Mouse (Mus musculus) embryonic facial prominence, embryonic 12.5 days (tissue): ENCODE data around the gene Tmem156. TPM values are rescaled to one million over a fixed set of nuclear protein-coding genes. Genes with fewer than 3 reads are reported as not detected.
"Not testable (repeated sequence)": the region's sequence is repeated elsewhere in the genome, so short reads cannot be mapped to it uniquely, and the experiment has no call there.

Experiments
- ATAC-seq: fragments of 200-750 bp; cut with Nextera tagmentation; 2 replicates; pipeline ENCODE4 v1.8.0; 2017; ENCODE audit not compliant: insufficient number of reproducible peaks, insufficient read depth, low FRiP score, low TSS enrichment
- H3K27ac ChIP-seq: fragments of 300-500 bp; sonication (generic); 2 replicates; pipeline ENCODE4 v1.5.1; 2016; ENCODE audit warnings: mild to moderate bottlenecking
- H3K27me3 ChIP-seq: fragments of 300-500 bp; sonication (generic); 2 replicates; pipeline ENCODE4 v1.6.1; 2016; ENCODE audit warnings: mild to moderate bottlenecking, moderate library complexity
- H3K36me3 ChIP-seq: fragments of 300-500 bp; sonication (generic); 2 replicates; pipeline ENCODE4 v1.6.1; 2016; ENCODE audit warnings: mild to moderate bottlenecking
- H3K4me1 ChIP-seq: fragments of 300-500 bp; sonication (generic); 2 replicates; pipeline ENCODE4 v1.6.1; 2016
- H3K4me2 ChIP-seq: fragments of 300-500 bp; sonication (generic); replicated peaks from 2 replicates; pipeline ENCODE4 v1.6.1; 2016; ENCODE audit warnings: mild to moderate bottlenecking, moderate library complexity
- H3K4me3 ChIP-seq: fragments of 300-500 bp; sonication (generic); 2 replicates; pipeline ENCODE4 v1.5.1; 2016; ENCODE audit warnings: mild to moderate bottlenecking
- H3K9ac ChIP-seq: fragments of 300-500 bp; sonication (generic); 2 replicates; pipeline ENCODE4 v1.6.1; 2016; ENCODE audit warnings: mild to moderate bottlenecking, moderate library complexity
- H3K9me3 ChIP-seq: fragments of 300-500 bp; sonication (generic); 2 replicates; pipeline ENCODE4 v1.6.1; 2016; ENCODE audit warnings: mild to moderate bottlenecking, moderate library complexity
- WGBS: fragments of 180-500 bp; shearing (Covaris S2); methylation state at CpG from one replicate; pipeline ENCODE4 v1.1.7; 2016; 5-methylcytosine and 5-hydroxymethylcytosine counted together
- polyA plus RNA-seq: library from polyadenylated mRNA; unstranded; fragments of >200 nt; fragmentation: Nextera tagmentation; extraction: Ambion mirVana; gene quantifications from 2 replicates; pipeline ENCODE4 v1.2.1, GENCODE M21; 2016

Tmem156 gene
- polyA plus RNA-seq, 1 experiment from 2014 or later, result not detected

GRCm38 (mm10) chr5:65113323-65113722, 21.4 kb upstream of the Tmem156 start:
- Histone ChIP-seq H3K4me2 (no peak overlapping the region), H3K27me3 (no peaks in the 10 kb centered on the region), H3K36me3 (peaks cover 7% of the 10 kb centered on the region; the same call in 1 of the 2 replicates), H3K9me3 (no peaks in the 10 kb centered on the region), H3K4me1 (no peaks in the 10 kb centered on the region), H3K27ac (no peak overlapping the region), H3K4me3 (no peak overlapping the region), H3K9ac (no peak overlapping the region)
- WGBS, result 88% methylated on average over 6 of the region's 6 CpGs
- ATAC-seq, result no peak

DNA sequence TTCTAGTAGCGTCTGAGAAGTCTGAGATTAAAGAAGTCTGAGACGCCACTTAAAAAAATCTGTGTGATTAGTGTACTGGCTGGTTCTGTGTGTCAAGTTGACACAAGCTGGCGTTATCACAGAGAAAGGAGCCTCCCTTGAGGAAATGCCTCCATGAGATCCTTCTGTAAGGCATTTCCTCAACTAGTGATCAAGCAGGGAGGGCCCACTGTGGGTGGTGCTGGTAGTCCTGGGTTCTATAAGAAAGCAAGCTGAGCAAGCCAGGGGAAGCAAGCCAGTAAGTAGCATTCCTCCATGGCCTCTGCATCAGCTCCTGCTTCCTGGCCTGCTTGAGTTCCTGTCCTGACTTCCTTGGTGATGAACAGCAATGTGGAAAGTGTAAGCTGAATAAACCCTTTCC, 20.3 kb upstream of the Tmem156 start:
- WGBS, result 61% methylated on average over 3 of the region's 3 CpGs
- H3K36me3 ChIP-seq, H3K4me3 ChIP-seq, H3K9me3 ChIP-seq, H3K4me1 ChIP-seq, ATAC-seq, H3K27me3 ChIP-seq, H3K27ac ChIP-seq, H3K4me2 ChIP-seq, H3K9ac ChIP-seq: not testable (repeated sequence)

- Histone ChIP-seq H3K9ac (peak overlapping the region; percentile 86), H3K36me3 (no peaks in the 10 kb centered on the region), H3K27me3 (no peaks in the 10 kb centered on the region), H3K4me3 (peak overlapping the region; percentile 81), H3K9me3 (no peaks in the 10 kb centered on the region), H3K4me2 (peak overlapping the region; percentile 64), H3K4me1 (no peaks in the 10 kb centered on the region; the same call in 1 of the 2 replicates), H3K27ac (peak overlapping the region; percentile 83)
- 3% methylated on average over 35 of the region's 42 CpGs for WGBS
- ATAC-seq, result peak; percentile 30; the same call in 1 of the 2 replicates
These were observed 16.0 kb upstream of the Tmem156 start for GRCm38 (mm10) chr5:65107773-65108432.

- H3K4me1 ChIP-seq, result no peaks in the 10 kb centered on the region; the same call in 1 of the 2 replicates
- H3K27me3 ChIP-seq, result no peaks in the 10 kb centered on the region
- H3K36me3 ChIP-seq, result no peaks in the 10 kb centered on the region
- H3K4me2 ChIP-seq, result peak within 1 kb of the TSS; percentile 64
- H3K9ac ChIP-seq, result peak within 1 kb of the TSS; percentile 86
- ATAC-seq, result peak; percentile 93
- H3K9me3 ChIP-seq, result no peaks in the 10 kb centered on the region
- H3K4me3 ChIP-seq, result peak within 1 kb of the TSS; percentile 81
- peak within 1 kb of the TSS; percentile 83 for H3K27ac ChIP-seq
- WGBS, result 4% methylated on average over 46 of the region's 56 CpGs
These were observed 15.2 kb upstream of the Tmem156 start, which contains the start of gene Klhl5 for GRCm38 (mm10) chr5:65106876-65107772. Gene Klhl5, plus strand, starts transcription at chr5:65107539.

GRCm38 (mm10) chr5:65102641-65103042, 10.7 kb upstream of the Tmem156 start:
- Histone ChIP-seq H3K9me3 (no peaks in the 10 kb centered on the region), H3K27ac (no peak overlapping the region), H3K4me1 (no peaks in the 10 kb centered on the region; the same call in 1 of the 2 replicates), H3K4me3 (no peak overlapping the region), H3K9ac (no peak overlapping the region), H3K4me2 (no peak overlapping the region), H3K27me3 (no peaks in the 10 kb centered on the region), H3K36me3 (no peaks in the 10 kb centered on the region)
- WGBS, result 71% methylated on average over 10 of the region's 10 CpGs
- ATAC-seq, result no peak

DNA sequence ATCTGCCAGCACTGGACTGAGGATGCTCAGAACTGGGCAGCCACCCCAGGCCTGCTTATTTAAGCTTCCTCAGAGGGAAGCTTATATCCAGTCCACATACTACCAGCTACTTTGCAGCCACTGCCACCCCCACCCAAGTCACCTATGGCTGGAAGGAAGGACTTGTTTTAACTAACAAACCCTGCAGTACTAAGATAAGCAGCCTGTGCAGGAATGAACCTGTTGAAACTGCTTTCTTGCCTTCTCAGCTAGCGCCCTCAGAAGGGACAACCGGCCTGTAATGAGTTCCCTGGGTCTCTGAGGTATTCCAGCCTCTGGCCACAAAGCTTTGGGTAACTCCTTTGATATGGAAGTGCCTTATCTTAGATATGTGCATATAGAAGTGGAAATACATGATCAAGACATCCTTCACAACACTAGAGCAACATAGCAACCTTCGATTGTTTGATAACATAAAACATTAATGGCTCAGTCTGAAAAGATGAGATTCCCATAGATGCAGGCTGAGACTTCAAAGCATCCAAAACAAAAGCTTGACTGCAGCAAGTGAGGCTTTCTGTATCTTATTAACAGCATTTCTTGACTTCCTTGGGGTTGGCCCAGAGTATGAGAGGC, 10.2 kb upstream of the Tmem156 start:
- WGBS, result 75% methylated on average over 3 of the region's 3 CpGs

DNA sequence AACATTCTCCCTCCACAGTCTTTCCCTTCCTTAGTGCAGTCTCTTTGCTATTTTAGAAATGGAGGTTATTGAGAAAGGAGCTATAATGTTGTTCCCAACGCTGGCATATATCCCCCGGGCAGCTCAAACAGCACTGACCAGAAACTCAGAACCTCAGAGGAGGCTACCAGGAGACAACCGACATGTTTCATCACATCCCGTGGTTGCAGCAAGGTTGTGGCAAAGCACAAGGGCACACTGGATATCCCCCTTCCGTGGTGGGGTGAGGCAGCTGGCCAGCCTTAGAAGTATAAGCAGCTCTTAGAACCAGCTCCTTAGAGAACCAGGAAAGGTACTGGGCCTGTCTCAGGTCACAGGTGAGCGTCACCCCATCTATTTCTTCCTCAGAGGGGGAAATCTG, 9.7 kb upstream of the Tmem156 start:
- WGBS, result 86% methylated on average over 6 of the region's 6 CpGs
- Histone ChIP-seq H3K36me3 (no peaks in the 10 kb centered on the region), H3K9me3 (no peaks in the 10 kb centered on the region), H3K9ac (no peak overlapping the region), H3K27me3 (no peaks in the 10 kb centered on the region), H3K4me1 (no peaks in the 10 kb centered on the region), H3K4me3 (no peak overlapping the region), H3K4me2 (no peak overlapping the region), H3K27ac (no peak overlapping the region)
- no peak for ATAC-seq

More for the DNA sequence above, 10.2 kb upstream of the Tmem156 start:
- Histone ChIP-seq H3K4me1 (no peaks in the 10 kb centered on the region; the same call in 1 of the 2 replicates), H3K4me2 (no peak overlapping the region), H3K27me3 (no peaks in the 10 kb centered on the region), H3K36me3 (no peaks in the 10 kb centered on the region), H3K27ac (no peak overlapping the region), H3K9me3 (no peaks in the 10 kb centered on the region), H3K4me3 (no peak overlapping the region), H3K9ac (no peak overlapping the region)
- no peak for ATAC-seq

- H3K36me3 ChIP-seq, result no peaks in the 10 kb centered on the region
These were observed 9.3 kb upstream of the Tmem156 start for GRCm38 (mm10) chr5:65101209-65101608.

DNA sequence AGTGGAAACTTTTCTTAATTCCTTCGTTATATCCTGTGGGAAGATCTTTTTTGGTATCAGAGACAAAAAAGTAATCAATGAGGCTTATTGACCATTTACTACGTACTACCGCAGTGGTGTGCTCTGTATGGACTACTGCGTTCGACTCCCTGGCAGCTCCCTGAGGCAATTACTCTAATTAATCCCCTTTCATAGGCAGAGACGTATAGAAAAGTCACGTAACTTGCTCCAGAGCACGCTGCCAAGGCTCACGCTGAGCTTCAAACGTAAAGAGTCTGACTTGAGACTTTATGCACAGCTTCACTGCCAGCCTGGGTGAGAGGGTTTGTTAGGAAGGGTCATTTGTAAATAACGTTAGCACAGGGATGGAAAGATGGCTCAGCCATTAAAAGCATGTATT, 8.1 kb upstream of the Tmem156 start:
- Histone ChIP-seq H3K27ac (no peak overlapping the region), H3K9me3 (no peaks in the 10 kb centered on the region), H3K4me2 (no peak overlapping the region), H3K9ac (no peak overlapping the region), H3K4me3 (no peak overlapping the region), H3K27me3 (no peaks in the 10 kb centered on the region), H3K4me1 (no peaks in the 10 kb centered on the region), H3K36me3 (no peaks in the 10 kb centered on the region)
- WGBS, result 53% methylated on average over 11 of the region's 11 CpGs
- ATAC-seq, result no peak

More at GRCm38 (mm10) chr5:65101209-65101608, 9.3 kb upstream of the Tmem156 start:
- H3K27ac ChIP-seq, result no peak overlapping the region
- no peaks in the 10 kb centered on the region for H3K27me3 ChIP-seq
- no peak overlapping the region for H3K4me3 ChIP-seq
- H3K9me3 ChIP-seq, result no peaks in the 10 kb centered on the region
- WGBS, result 84% methylated on average over 5 of the region's 5 CpGs
- no peak overlapping the region for H3K9ac ChIP-seq
- H3K4me1 ChIP-seq, result no peaks in the 10 kb centered on the region
- ATAC-seq, result no peak
- no peak overlapping the region for H3K4me2 ChIP-seq

GRCm38 (mm10) chr5:65097457-65097856, 5.5 kb upstream of the Tmem156 start:
- Histone ChIP-seq H3K4me2 (no peak overlapping the region), H3K9me3 (no peaks in the 10 kb centered on the region), H3K36me3 (no peaks in the 10 kb centered on the region), H3K27me3 (no peaks in the 10 kb centered on the region), H3K4me1 (no peaks in the 10 kb centered on the region), H3K4me3 (no peak overlapping the region), H3K9ac (no peak overlapping the region), H3K27ac (no peak overlapping the region)
- WGBS, result 88% methylated on average over 5 of the region's 5 CpGs
- no peak for ATAC-seq

GRCm38 (mm10) chr5:65096805-65097204, 4.9 kb upstream of the Tmem156 start:
- no peak overlapping the region for H3K4me2 ChIP-seq
- WGBS, result 66% methylated on average over 3 of the region's 3 CpGs
- H3K9me3 ChIP-seq, result no peaks in the 10 kb centered on the region
- H3K4me3 ChIP-seq, result no peak overlapping the region
- H3K4me1 ChIP-seq, result peaks cover 6% of the 10 kb centered on the region; the same call in 1 of the 2 replicates
- H3K27ac ChIP-seq, result no peak overlapping the region
- no peak overlapping the region for H3K9ac ChIP-seq
- H3K27me3 ChIP-seq, result no peaks in the 10 kb centered on the region
- H3K36me3 ChIP-seq, result no peaks in the 10 kb centered on the region
- ATAC-seq, result no peak
